Mouse (Mus musculus) gastrocnemius, postnatal 25 days (tissue): ENCODE data around the gene Mmab. TPM values are rescaled to one million over a fixed set of nuclear protein-coding genes. Genes with fewer than 3 reads are reported as not detected.

ENCODE experiments used
- microRNA-seq, 2 experiments: library from miRNA; unstranded; fragments of <30 nt; microRNA quantifications; one replicate each; pipeline ENCODE4 v1.2.0; 2021; ENCODE audit warnings: borderline replicate concordance in 2 of 2
- total RNA-seq, 2 experiments: library from RNA; stranded (reverse); gene quantifications; 1 replicate in 1 of 2; 2 replicates in 1 of 2; pipeline ENCODE4 v1.2.3; 2021

Mmab gene
- total RNA-seq, 2 experiments from 2014 or later, result 9.9 to 10.6 TPM

Small RNAs within 50 kb of the gene (microRNA-seq; reads per million reads assigned to microRNA genes)
- 0 reads per million in 2 experiments for gene Mir7027

Other genes with a start within 250 kb of the Mmab start
- not detected for gene Foxn4, start 170.3 kb downstream of the Mmab start, total RNA-seq
- under 1 TPM; 0.10 to 0.21 TPM for gene Myo1h, start 154.9 kb downstream of the Mmab start, total RNA-seq
- 10 to 100 TPM; 18.7 to 23.6 TPM for gene Kctd10, start 63.6 kb downstream of the Mmab start, total RNA-seq
- 100 to 1,000 TPM; 103 to 107 TPM for gene Ube3b, start 63.5 kb downstream of the Mmab start, total RNA-seq
- gene Mvk, start 209 bp upstream of the Mmab start, total RNA-seq, result 1 to 10 TPM; 9.6 to 9.8 TPM
- under 1 TPM; 0.29 to 0.54 TPM for gene Fam222a, start 124.0 kb upstream of the Mmab start, total RNA-seq
- gene Trpv4, start 214.4 kb upstream of the Mmab start, total RNA-seq, result 1 to 10 TPM; 1.6 to 2.7 TPM
- gene Gltp, start 246.9 kb upstream of the Mmab start, total RNA-seq, result 1 to 10 TPM; 9.0 to 10.0 TPM